Mouse (Mus musculus): Measurements from ENCODE around the gene Lrrn3.

Gene Lrrn3

GRCm38 (mm10) chr12:41427464-41427863, 58.8 kb downstream of the Lrrn3 start:
- no peak for DNase-seq

GRCm38 (mm10) chr12:41425101-41425679, 61.0 kb downstream of the Lrrn3 start:
- no peak for DNase-seq

GRCm38 (mm10) chr12:41417961-41418360, 68.3 kb downstream of the Lrrn3 start:
- DNase-seq = no peak

GRCm38 (mm10) chr12:41417099-41417498, 69.1 kb downstream of the Lrrn3 start:
- DNase-seq = no peak

- no peak for DNase-seq
Measured at GRCm38 (mm10) chr12:41416635-41417034, 69.6 kb downstream of the Lrrn3 start.

- DNase-seq = no peak
Measured at GRCm38 (mm10) chr12:41409431-41409830, 76.8 kb downstream of the Lrrn3 start.

- no peak for DNase-seq
Measured at GRCm38 (mm10) chr12:41401923-41402322, 84.3 kb downstream of the Lrrn3 start.
